Mouse (Mus musculus): ENCODE results near the gene Cfd. TPM values are rescaled to one million over a fixed set of nuclear protein-coding genes. Genes with fewer than 3 reads are reported as not detected.

Cfd gene
- 0.32 and 0.45 TPM in 2 replicates for polyA plus RNA-seq (2012; rRNA removed)

DNA sequence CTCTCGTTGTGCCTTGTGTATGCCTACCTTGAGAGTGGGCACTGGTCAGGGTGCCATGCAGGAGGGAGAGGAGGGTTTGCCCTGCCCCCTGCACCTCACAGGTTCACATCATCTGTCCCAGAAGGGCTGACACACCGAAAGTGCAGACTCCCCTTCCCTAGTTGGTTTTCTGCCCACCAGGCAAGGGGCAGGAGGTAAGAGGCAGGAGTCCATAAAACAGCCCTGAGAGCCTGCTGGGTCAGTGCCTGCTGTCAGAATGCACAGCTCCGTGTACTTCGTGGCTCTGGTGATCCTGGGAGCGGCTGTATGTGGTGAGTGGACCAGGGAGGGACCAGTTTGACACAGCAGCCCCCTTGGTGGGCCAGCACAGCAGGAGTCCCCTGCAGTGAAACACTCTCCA is at the start of gene Cfd:
Cfd (plus strand) TSS at position 184 of the 400 bp plus-strand sequence.

DNA sequence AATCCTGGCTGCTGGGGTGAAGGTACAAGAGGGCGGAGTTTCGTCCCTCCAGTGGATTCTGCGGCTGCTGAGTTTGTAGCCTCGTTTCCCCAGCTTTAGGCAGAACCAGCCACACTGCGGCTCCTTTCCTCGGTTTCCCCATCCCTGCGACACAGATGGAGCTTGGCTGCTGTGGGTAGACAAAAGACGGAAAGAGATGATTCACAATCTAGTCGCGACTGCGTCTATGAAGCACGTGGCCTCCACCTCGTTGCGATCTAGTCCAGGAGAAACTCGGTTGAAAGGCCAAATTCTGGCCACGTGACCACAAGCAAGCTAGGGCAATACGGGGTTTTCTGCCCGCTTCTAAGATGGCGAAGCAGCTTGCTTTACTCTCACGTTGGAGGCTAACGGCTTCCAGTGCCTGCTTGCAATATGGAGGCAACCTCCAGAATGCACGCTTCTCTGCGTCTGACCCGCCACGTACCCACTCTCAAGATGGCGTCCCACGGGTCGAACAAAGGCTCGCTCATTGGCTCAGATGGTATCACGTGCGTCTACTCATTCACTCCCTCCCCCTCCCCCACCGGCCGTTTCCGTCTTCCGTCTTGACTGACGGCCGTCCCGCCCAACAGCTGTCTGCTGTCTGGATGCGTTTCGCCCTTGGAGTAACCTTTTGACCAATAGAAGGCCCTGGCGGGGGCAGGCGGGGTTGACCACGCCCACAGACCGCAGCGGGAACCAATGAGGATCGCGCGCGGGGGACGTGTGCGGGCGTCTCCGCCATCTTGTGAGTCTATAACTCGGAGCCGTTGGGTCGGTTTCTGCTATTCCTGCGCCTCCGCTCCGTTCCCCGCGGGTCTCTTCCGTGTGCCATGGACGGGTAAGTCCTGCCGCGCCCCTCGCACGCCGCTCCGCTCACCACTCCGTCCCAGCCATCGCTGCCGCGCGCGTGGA is 36.5 kb upstream of the Cfd start, which contains the start of gene Ptbp1:
Ptbp1 (plus strand) TSS at position 568 of the 936 bp plus-strand sequence.

DNA sequence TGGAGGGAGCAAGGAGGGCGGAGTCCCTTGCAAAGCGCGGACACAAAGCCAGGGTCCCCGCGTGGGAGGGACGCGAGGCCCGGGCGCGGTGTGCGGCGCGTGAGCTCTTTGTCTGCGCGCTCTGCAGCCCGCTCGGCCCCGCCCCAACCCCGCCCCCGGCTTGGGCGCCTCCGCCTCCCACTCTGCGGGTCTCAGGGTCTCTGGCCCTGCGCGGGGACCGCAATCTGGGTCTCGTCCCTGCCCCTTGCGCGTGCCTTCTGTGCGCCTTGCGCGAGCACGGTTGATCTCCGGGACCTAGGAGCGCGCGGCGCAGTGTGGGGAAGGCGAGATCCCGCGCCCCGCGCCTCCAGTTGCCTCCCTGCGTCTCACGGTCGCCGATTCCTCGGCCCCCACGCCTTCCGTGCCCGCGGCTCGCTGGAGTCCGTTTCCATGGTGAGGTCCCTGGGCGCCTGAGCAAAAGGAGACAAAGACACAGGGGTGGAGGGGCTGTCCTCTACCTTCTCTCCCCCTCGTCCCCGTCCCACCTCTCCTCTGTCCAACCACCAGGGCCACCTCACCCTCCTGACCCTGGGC is 16.3 kb upstream of the Cfd start, which contains the start of the genes Prtn3 and Plppr3:
Prtn3 (plus strand) TSS at position 187 of the 573 bp plus-strand sequence.
Plppr3 (minus strand) TSS at position 345 of the 573 bp plus-strand sequence.

DNA sequence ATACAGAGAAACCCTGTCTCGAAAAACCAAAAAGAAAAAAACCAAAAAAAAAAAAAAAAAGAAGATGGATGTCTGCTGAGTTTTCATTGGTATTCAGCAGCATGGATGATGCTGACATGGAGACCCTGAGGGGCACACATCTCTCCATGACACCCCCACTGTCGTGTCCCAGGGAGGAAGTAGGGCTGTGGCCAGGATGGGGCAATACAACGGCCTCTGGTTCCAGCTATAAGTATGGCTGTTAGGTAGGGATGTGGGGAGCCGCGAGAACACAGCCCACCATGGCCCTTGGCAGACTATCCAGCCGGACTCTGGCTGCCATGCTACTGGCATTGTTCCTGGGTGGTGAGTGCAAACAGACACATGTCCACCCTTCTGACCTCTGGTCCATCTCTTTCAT is 4.6 kb upstream of the Cfd start, which contains the start of gene Elane:
Elane (plus strand) TSS at position 194 of the 400 bp plus-strand sequence.

DNA sequence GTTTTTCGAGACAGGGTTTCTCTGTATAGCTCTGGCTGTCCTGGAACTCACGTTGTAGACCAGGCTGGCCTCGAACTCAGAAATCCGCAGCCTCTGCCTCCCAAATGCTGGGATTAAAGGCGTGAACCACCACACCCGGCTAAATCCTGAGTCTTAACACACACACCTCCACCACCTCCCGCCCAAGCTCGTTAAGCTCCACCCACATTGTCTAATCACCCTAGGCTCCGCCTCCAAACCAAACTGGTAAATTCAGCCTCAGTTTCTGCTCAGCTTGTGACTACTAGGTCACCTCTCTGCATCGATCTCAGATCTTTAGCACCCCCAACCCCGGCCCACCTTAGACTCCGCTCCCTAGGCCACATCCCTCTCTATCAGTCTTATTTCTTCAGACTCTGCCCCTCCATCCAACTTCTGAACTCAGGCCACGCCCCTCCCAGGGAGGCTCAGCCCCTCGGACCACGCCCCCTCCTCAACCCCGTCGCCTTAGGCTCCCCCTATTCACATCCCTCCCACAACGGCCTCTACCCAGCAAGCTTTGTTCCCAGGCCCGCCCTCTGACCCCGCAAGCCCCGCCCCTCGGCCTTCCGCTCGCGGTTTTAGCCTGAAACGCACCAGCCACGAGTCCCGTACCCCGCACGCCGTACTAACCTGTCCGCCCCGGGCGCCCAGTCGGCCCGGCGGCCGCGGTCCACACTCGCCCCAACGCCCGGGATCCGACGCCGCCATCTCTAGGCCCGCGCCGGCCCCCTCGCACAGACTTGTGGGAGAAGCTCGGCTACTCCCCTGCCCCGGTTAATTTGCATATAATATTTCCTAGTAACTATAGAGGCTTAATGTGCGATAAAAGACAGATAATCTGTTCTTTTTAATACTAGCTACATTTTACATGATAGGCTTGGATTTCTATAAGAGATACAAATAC is 17.8 kb downstream of the Cfd start, which contains the start of gene Med16:
Med16 (minus strand) TSS at position 757 of the 925 bp plus-strand sequence.

DNA sequence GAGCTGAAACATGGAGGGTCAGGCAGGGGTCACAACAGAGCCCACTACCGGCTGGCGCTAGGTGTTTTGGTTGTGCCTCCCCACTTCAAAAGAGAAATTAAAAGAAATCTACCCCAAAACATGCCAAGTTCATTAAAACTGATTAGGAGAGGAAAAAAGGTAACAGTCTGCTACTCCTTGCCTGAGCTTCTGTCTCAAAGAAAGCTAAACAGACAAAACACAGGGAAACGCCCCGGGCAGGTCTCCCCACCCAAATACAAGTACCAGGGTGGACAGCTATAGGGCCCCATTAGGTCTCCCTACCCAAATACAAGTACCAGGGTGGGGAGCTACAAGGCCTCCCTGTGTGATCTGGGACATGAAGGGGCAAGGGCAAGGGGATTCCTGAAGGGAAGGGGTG is 19.9 kb downstream of the Cfd start, which contains the start of gene Gm26602:
Gm26602 (plus strand) TSS at position 301 of the 400 bp plus-strand sequence.

DNA sequence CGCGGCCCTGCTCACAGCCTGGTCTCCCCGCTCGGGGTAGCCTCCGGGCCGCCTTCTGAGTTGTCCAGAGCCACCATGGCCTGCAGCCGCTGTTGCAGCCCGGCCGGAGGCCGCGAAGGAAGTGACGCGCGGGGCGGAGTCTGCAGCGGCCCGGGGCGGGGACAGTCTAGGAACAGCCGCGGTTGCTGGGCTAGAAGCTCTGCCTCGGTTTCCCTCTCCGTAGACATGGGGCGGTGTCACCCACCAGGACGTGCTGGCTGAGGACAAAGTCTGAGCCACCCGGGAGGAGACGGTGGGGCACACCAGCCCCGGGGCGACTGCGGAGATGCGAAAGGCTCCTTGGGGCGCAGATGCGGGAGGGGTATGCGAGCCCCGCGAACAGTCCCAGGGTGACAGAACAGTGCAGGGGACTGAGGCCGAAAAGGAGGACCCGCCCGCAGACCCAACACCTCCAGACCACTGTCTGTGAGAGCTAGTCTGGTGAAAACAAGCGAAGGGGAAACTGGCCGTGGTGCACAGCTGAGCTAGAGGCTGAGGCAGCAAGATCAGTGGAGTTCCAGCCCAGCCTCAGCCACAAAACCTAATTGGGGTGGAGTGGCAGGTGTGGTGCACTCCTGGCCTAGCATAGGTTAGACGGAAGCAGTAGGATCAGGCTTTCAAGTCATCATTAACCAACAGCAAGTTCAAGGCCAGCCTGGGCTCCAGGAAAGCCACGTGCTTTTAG is 26.3 kb downstream of the Cfd start, which contains the start of gene Kiss1r:
Kiss1r (plus strand) TSS at position 164 of the 724 bp plus-strand sequence.

DNA sequence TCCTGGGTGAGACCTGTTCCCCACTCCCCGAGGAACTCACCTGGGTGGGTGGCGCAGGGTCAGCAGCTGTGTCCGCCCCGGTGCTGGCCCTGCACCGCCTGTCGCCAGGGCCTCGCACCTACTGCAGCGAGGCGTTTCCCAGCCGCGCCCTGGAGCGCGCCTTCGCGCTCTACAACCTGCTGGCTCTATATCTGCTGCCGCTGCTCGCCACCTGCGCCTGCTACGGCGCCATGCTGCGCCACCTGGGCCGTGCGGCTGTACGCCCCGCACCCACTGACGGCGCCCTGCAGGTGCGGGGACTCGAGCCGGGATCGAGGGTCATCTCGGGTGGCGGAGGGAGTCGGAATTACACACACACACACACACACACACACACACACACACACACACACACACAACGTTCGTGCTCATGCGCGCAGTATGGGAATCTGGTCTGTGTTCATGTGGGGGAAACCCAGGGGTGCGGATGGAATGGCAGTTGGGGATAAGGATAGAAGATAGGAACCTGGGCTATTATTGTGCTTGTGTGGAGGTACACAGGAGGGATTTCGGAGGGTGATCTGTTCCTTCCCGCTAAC is 30.4 kb downstream of the Cfd start, which contains the start of gene R3hdm4:
R3hdm4 (minus strand) TSS at position 251 of the 578 bp plus-strand sequence.

DNA sequence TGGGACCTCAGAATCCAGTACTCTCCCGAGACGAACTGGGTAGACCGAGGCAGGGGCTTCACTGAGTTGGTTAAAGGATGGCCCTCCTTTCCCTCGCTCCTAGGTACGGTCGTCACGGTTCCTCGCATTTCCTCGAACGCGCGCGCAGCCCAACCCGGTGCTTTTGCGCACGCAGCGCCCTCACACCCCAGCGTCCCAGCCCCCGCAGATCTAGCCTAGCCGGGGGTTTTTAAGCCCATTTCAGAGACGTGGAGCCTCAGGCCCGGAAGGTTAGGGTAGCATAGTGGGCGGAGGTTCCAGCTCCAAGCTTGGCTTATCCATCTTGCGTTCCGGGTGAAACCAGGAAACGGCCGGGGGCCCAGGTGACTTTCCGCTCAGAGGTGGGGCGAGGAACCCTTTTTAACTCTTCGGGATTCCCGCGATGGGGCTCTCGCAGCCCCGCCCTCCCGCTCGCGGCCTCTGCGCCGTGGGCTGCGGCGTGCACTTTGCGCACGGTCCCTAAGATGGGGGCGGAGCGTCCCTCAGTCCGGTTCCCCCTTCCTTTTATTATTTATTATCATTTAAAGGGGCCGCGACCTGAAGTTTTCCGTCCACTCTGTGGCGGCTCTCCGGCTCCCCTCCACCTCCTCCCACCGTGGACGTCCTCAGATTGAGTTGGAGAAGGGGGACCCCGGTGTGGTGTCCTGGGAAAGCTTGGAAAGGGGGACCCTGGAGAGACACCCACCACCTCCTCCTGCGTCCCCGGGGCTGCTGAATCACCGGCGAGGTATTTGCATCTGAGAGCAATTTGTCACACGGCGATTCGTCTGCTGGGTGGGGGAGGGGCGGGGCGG is 36.1 kb downstream of the Cfd start, which contains the start of gene Arid3a:
Arid3a (plus strand) TSS at position 553 of the 833 bp plus-strand sequence.

Other genes with a start within 250 kb of the Cfd start
- gene Odf3l2, start 245.1 kb upstream of the Cfd start, polyA plus RNA-seq (2012; rRNA removed), result 0.13 TPM in 1 of 2 replicates, not detected in the other
- 0.74 and 1.9 TPM in 2 replicates for gene Madcam1, start 226.3 kb upstream of the Cfd start, polyA plus RNA-seq (2012; rRNA removed)
- gene Tpgs1, start 221.5 kb upstream of the Cfd start, polyA plus RNA-seq (2012; rRNA removed), result 71.9 and 73.4 TPM in 2 replicates
- gene Cdc34, start 208.7 kb upstream of the Cfd start, polyA plus RNA-seq (2012; rRNA removed), result 129 and 130 TPM in 2 replicates
- gene Gzmm, start 201.8 kb upstream of the Cfd start, polyA plus RNA-seq (2012; rRNA removed), result 1.2 and 1.8 TPM in 2 replicates
- gene Bsg, start 186.4 kb upstream of the Cfd start, polyA plus RNA-seq (2012; rRNA removed), result 479 and 560 TPM in 2 replicates
- gene Hcn2, start 174.2 kb upstream of the Cfd start, polyA plus RNA-seq (2012; rRNA removed), result 7.4 and 8.4 TPM in 2 replicates
- gene Polrmt, start 144.3 kb upstream of the Cfd start, polyA plus RNA-seq (2012; rRNA removed), result 63.8 and 70.7 TPM in 2 replicates
- 0.55 and 0.59 TPM in 2 replicates for gene Fgf22, start 135.8 kb upstream of the Cfd start, polyA plus RNA-seq (2012; rRNA removed)
- gene Rnf126, start 123.9 kb upstream of the Cfd start, polyA plus RNA-seq (2012; rRNA removed), result 151 and 157 TPM in 2 replicates
- 1.9 and 3.5 TPM in 2 replicates for gene Fstl3, start 113.6 kb upstream of the Cfd start, polyA plus RNA-seq (2012; rRNA removed)
- gene Prss57, start 99.9 kb upstream of the Cfd start, polyA plus RNA-seq (2012; rRNA removed), result 0.10 and 0.13 TPM in 2 replicates
- gene Palm, start 97.3 kb upstream of the Cfd start, polyA plus RNA-seq (2012; rRNA removed), result 138 and 149 TPM in 2 replicates
- gene Misp, start 69.9 kb upstream of the Cfd start, polyA plus RNA-seq (2012; rRNA removed), result 0.93 and 0.94 TPM in 2 replicates
- 210 and 249 TPM in 2 replicates for gene Ptbp1, start 36.4 kb upstream of the Cfd start, polyA plus RNA-seq (2012; rRNA removed)
- 14.8 and 17.6 TPM in 2 replicates for gene Prtn3, start 16.4 kb upstream of the Cfd start, polyA plus RNA-seq (2012; rRNA removed)
- 764 and 843 TPM in 2 replicates for gene Plppr3, start 16.2 kb upstream of the Cfd start, polyA plus RNA-seq (2012; rRNA removed)
- 0.29 and 0.48 TPM in 2 replicates for gene Elane, start 4.6 kb upstream of the Cfd start, polyA plus RNA-seq (2012; rRNA removed)
- 72.2 and 72.6 TPM in 2 replicates for gene Med16, start 18.1 kb downstream of the Cfd start, polyA plus RNA-seq (2012; rRNA removed)
- gene Gm26602, start 20.0 kb downstream of the Cfd start, polyA plus RNA-seq (2012; rRNA removed), result not detected in 2 replicates
- gene Kiss1r, start 26.1 kb downstream of the Cfd start, polyA plus RNA-seq (2012; rRNA removed), result 2.9 and 3.3 TPM in 2 replicates
- gene R3hdm4, start 30.4 kb downstream of the Cfd start, polyA plus RNA-seq (2012; rRNA removed), result 151 and 165 TPM in 2 replicates
- gene Arid3a, start 36.2 kb downstream of the Cfd start, polyA plus RNA-seq (2012; rRNA removed), result 5.7 and 5.8 TPM in 2 replicates
- gene Wdr18, start 69.3 kb downstream of the Cfd start, polyA plus RNA-seq (2012; rRNA removed), result 56.8 and 61.0 TPM in 2 replicates
- 0.28 and 0.36 TPM in 2 replicates for gene Grin3b, start 79.9 kb downstream of the Cfd start, polyA plus RNA-seq (2012; rRNA removed)
- gene Tmem259, start 93.5 kb downstream of the Cfd start, polyA plus RNA-seq (2012; rRNA removed), result 232 and 237 TPM in 2 replicates
- gene Cnn2, start 97.7 kb downstream of the Cfd start, polyA plus RNA-seq (2012; rRNA removed), result 24.5 and 48.2 TPM in 2 replicates
- 11.6 and 12.4 TPM in 2 replicates for gene Abca7, start 105.6 kb downstream of the Cfd start, polyA plus RNA-seq (2012; rRNA removed)
- 4.7 and 6.9 TPM in 2 replicates for gene Arhgap45, start 125.8 kb downstream of the Cfd start, polyA plus RNA-seq (2012; rRNA removed)
- gene Polr2e, start 148.9 kb downstream of the Cfd start, polyA plus RNA-seq (2012; rRNA removed), result 262 and 267 TPM in 2 replicates
- gene Gpx4, start 156.3 kb downstream of the Cfd start, polyA plus RNA-seq (2012; rRNA removed), result 405 and 406 TPM in 2 replicates
- 28.9 and 30.5 TPM in 2 replicates for gene Sbno2, start 214.7 kb downstream of the Cfd start, polyA plus RNA-seq (2012; rRNA removed)
- gene Stk11, start 224.9 kb downstream of the Cfd start, polyA plus RNA-seq (2012; rRNA removed), result 122 and 127 TPM in 2 replicates
- gene Atp5d, start 247.8 kb downstream of the Cfd start, polyA plus RNA-seq (2012; rRNA removed), result 370 and 392 TPM in 2 replicates
- 141 and 148 TPM in 2 replicates for gene Cbarp, start 250.0 kb downstream of the Cfd start, polyA plus RNA-seq (2012; rRNA removed)

Measured in central nervous system, embryonic 14 days (tissue).